Mouse (Mus musculus) heart, embryonic 13.5 days (tissue): ENCODE measurements around the gene Map4k4. TPM values are rescaled to one million over a fixed set of nuclear protein-coding genes. Genes with fewer than 3 reads are reported as not detected.

Experiments
- ATAC-seq: fragments of 200-750 bp; cut with Nextera tagmentation; 2 replicates; pipeline ENCODE4 v1.8.0; 2017; ENCODE audit warnings: moderate TSS enrichment; ENCODE audit not compliant: insufficient number of reproducible peaks, low FRiP score, low TSS enrichment; ENCODE audit errors: extremely low read depth
- H3K27ac ChIP-seq: fragments of 300-500 bp; sonication (generic); replicated peaks from 2 replicates; pipeline ENCODE4 v1.5.1; 2015; ENCODE audit warnings: moderate library complexity, mild to moderate bottlenecking, inconsistent platforms
- H3K27me3 ChIP-seq: fragments of 300-500 bp; sonication (generic); replicated peaks from 2 replicates; pipeline ENCODE4 v1.6.1; 2015; ENCODE audit warnings: mild to moderate bottlenecking, inconsistent platforms
- H3K36me3 ChIP-seq: fragments of 300-500 bp; sonication (generic); 2 replicates; pipeline ENCODE4 v1.6.1; 2015; ENCODE audit warnings: mild to moderate bottlenecking, inconsistent platforms
- H3K4me1 ChIP-seq: fragments of 300-500 bp; sonication (generic); 2 replicates; pipeline ENCODE4 v1.6.1; 2015; ENCODE audit warnings: inconsistent platforms
- H3K4me2 ChIP-seq: fragments of 300-500 bp; sonication (generic); 2 replicates; pipeline ENCODE4 v1.6.1; 2015; ENCODE audit warnings: inconsistent platforms, mild to moderate bottlenecking, moderate library complexity
- H3K4me3 ChIP-seq: fragments of 300-500 bp; sonication (generic); 2 replicates; pipeline ENCODE4 v1.5.1; 2015; ENCODE audit warnings: moderate library complexity, mild to moderate bottlenecking, inconsistent platforms
- H3K9ac ChIP-seq: fragments of 300-500 bp; sonication (generic); 2 replicates; pipeline ENCODE4 v1.6.1; 2015; ENCODE audit warnings: inconsistent platforms, mild to moderate bottlenecking, moderate library complexity
- H3K9me3 ChIP-seq: fragments of 300-500 bp; sonication (generic); 2 replicates; pipeline ENCODE4 v1.6.1; 2016; ENCODE audit warnings: inconsistent platforms
- WGBS: fragments of 180-500 bp; shearing (Covaris S2); methylation state at CpG from one replicate; pipeline ENCODE4 v1.1.7; 2015; ENCODE audit warnings: mixed read lengths; 5-methylcytosine and 5-hydroxymethylcytosine counted together
- polyA plus RNA-seq: library from polyadenylated mRNA; unstranded; fragments of >200 nt; fragmentation: Nextera tagmentation; extraction: Ambion mirVana; gene quantifications from 2 replicates; pipeline ENCODE4 v1.2.1, GENCODE M21; 2015

Gene Map4k4
- polyA plus RNA-seq, 1 experiment from 2014 or later = 17.5 TPM

GRCm38 (mm10) chr1:39949205-39949604, 48.5 kb downstream of the Map4k4 start:
- H3K4me1 ChIP-seq = peaks cover 99% of the 10 kb centered on the region
- H3K9ac ChIP-seq = 0 out of 2 replicates have a peak overlapping the region, but pooled peaks have one; percentile 24
- H3K9me3 ChIP-seq = no peaks in the 10 kb centered on the region
- H3K36me3 ChIP-seq = no peaks in the 10 kb centered on the region
- H3K27ac ChIP-seq = peak overlapping the region; percentile 85
- no peak overlapping the region for H3K4me3 ChIP-seq
- H3K27me3 ChIP-seq = no peaks in the 10 kb centered on the region
- no peak for ATAC-seq
- H3K4me2 ChIP-seq = peak overlapping the region; percentile 11; the same call in 1 of the 2 replicates
- WGBS = 31% methylated on average over 5 of the region's 5 CpGs

- Histone ChIP-seq H3K9ac (no peak overlapping the region), H3K27me3 (no peaks in the 10 kb centered on the region), H3K36me3 (no peaks in the 10 kb centered on the region), H3K4me2 (peak overlapping the region; percentile 35), H3K27ac (peak overlapping the region; percentile 85), H3K4me3 (no peak overlapping the region; the same call in 1 of the 2 replicates), H3K4me1 (peaks cover 98% of the 10 kb centered on the region), H3K9me3 (no peaks in the 10 kb centered on the region)
- peak; percentile 66; the same call in 1 of the 2 replicates for ATAC-seq
- WGBS = 22% methylated on average over 10 of the region's 10 CpGs
Measured at GRCm38 (mm10) chr1:39949790-39950462, 49.2 kb downstream of the Map4k4 start.

GRCm38 (mm10) chr1:39950590-39950989, 49.9 kb downstream of the Map4k4 start:
- H3K27me3 ChIP-seq = no peaks in the 10 kb centered on the region
- peak overlapping the region; percentile 35 for H3K4me2 ChIP-seq
- H3K36me3 ChIP-seq = no peaks in the 10 kb centered on the region
- H3K27ac ChIP-seq = peak overlapping the region; percentile 85
- H3K9me3 ChIP-seq = no peaks in the 10 kb centered on the region
- H3K4me3 ChIP-seq = no peak overlapping the region
- WGBS = 10% methylated on average over 3 of the region's 3 CpGs
- no peak overlapping the region for H3K9ac ChIP-seq
- no peak for ATAC-seq
- H3K4me1 ChIP-seq = peaks cover 99% of the 10 kb centered on the region

- 57% methylated on average over 3 of the region's 3 CpGs for WGBS
- H3K4me1 ChIP-seq = peaks cover 98% of the 10 kb centered on the region
- no peak for ATAC-seq
- H3K9ac ChIP-seq = no peak overlapping the region
- no peaks in the 10 kb centered on the region for H3K9me3 ChIP-seq
- H3K27ac ChIP-seq = no peak overlapping the region
- no peaks in the 10 kb centered on the region for H3K27me3 ChIP-seq
- no peaks in the 10 kb centered on the region for H3K36me3 ChIP-seq
- H3K4me3 ChIP-seq = no peak overlapping the region
- no peak overlapping the region for H3K4me2 ChIP-seq
Measured at GRCm38 (mm10) chr1:39954652-39955051, 53.9 kb downstream of the Map4k4 start.

GRCm38 (mm10) chr1:39956712-39957111, 56.0 kb downstream of the Map4k4 start:
- Histone ChIP-seq H3K36me3 (no peaks in the 10 kb centered on the region), H3K27ac (no peak overlapping the region), H3K4me3 (no peak overlapping the region), H3K27me3 (no peaks in the 10 kb centered on the region), H3K9ac (no peak overlapping the region), H3K4me1 (peaks cover 98% of the 10 kb centered on the region), H3K9me3 (no peaks in the 10 kb centered on the region), H3K4me2 (no peak overlapping the region)
- no peak for ATAC-seq
- WGBS = 80% methylated on average over 5 of the region's 5 CpGs

- no peaks in the 10 kb centered on the region for H3K9me3 ChIP-seq
- H3K36me3 ChIP-seq = peaks cover 11% of the 10 kb centered on the region
- H3K27ac ChIP-seq = no peak overlapping the region; the same call in 1 of the 2 replicates
- WGBS = 53% methylated on average over 7 of the region's 7 CpGs
- H3K4me1 ChIP-seq = peaks cover 97% of the 10 kb centered on the region
- H3K27me3 ChIP-seq = no peaks in the 10 kb centered on the region
- no peak overlapping the region for H3K4me3 ChIP-seq
- H3K4me2 ChIP-seq = no peak overlapping the region
- H3K9ac ChIP-seq = no peak overlapping the region
- ATAC-seq = no peak
Measured at GRCm38 (mm10) chr1:39957981-39958380, 57.3 kb downstream of the Map4k4 start.

- Histone ChIP-seq H3K4me3 (no peak overlapping the region), H3K9me3 (no peaks in the 10 kb centered on the region), H3K4me2 (no peak overlapping the region), H3K27ac (no peak overlapping the region), H3K27me3 (no peaks in the 10 kb centered on the region), H3K9ac (no peak overlapping the region), H3K36me3 (peaks cover 32% of the 10 kb centered on the region), H3K4me1 (peaks cover 95% of the 10 kb centered on the region)
- 85% methylated on average over 1 of the region's 1 CpGs for WGBS
- no peak for ATAC-seq
Measured at GRCm38 (mm10) chr1:39960623-39961022, 59.9 kb downstream of the Map4k4 start.

GRCm38 (mm10) chr1:39961113-39961512, 60.4 kb downstream of the Map4k4 start:
- no peak for ATAC-seq
- Histone ChIP-seq H3K9me3 (no peaks in the 10 kb centered on the region), H3K4me2 (no peak overlapping the region), H3K4me1 (peaks cover 90% of the 10 kb centered on the region), H3K27me3 (no peaks in the 10 kb centered on the region), H3K27ac (no peak overlapping the region), H3K36me3 (peaks cover 32% of the 10 kb centered on the region), H3K9ac (no peak overlapping the region), H3K4me3 (no peak overlapping the region)
- WGBS = 74% methylated on average over 6 of the region's 6 CpGs

- Histone ChIP-seq H3K9ac (no peak overlapping the region), H3K27me3 (no peaks in the 10 kb centered on the region), H3K4me3 (no peak overlapping the region), H3K9me3 (no peaks in the 10 kb centered on the region), H3K27ac (no peak overlapping the region; the same call in 1 of the 2 replicates), H3K4me1 (peaks cover 78% of the 10 kb centered on the region), H3K36me3 (peaks cover 35% of the 10 kb centered on the region), H3K4me2 (no peak overlapping the region)
- no peak for ATAC-seq
- 86% methylated on average over 4 of the region's 4 CpGs for WGBS
Measured at GRCm38 (mm10) chr1:39962321-39962720, 61.6 kb downstream of the Map4k4 start.

- 87% methylated on average over 8 of the region's 8 CpGs for WGBS
- Histone ChIP-seq H3K9ac (no peak overlapping the region), H3K27me3 (no peaks in the 10 kb centered on the region), H3K9me3 (no peaks in the 10 kb centered on the region), H3K36me3 (peaks cover 35% of the 10 kb centered on the region), H3K4me3 (no peak overlapping the region), H3K4me1 (peaks cover 73% of the 10 kb centered on the region), H3K27ac (peak overlapping the region; percentile 28; the same call in 1 of the 2 replicates), H3K4me2 (no peak overlapping the region)
- ATAC-seq = no peak
Measured at GRCm38 (mm10) chr1:39962840-39963239, 62.1 kb downstream of the Map4k4 start.

- H3K4me2 ChIP-seq = no peak overlapping the region
- H3K4me3 ChIP-seq = no peak overlapping the region
- H3K36me3 ChIP-seq = peaks cover 38% of the 10 kb centered on the region
- H3K4me1 ChIP-seq = peaks cover 75% of the 10 kb centered on the region
- no peak overlapping the region for H3K9ac ChIP-seq
- no peaks in the 10 kb centered on the region for H3K27me3 ChIP-seq
- no peaks in the 10 kb centered on the region for H3K9me3 ChIP-seq
- ATAC-seq = no peak
- 76% methylated on average over 3 of the region's 3 CpGs for WGBS
- H3K27ac ChIP-seq = no peak overlapping the region
Measured at GRCm38 (mm10) chr1:39963821-39964220, 63.1 kb downstream of the Map4k4 start.

GRCm38 (mm10) chr1:39964427-39964826, 63.7 kb downstream of the Map4k4 start:
- Histone ChIP-seq H3K4me1 (peaks cover 75% of the 10 kb centered on the region), H3K27ac (no peak overlapping the region), H3K9me3 (no peaks in the 10 kb centered on the region), H3K4me3 (no peak overlapping the region), H3K36me3 (peaks cover 38% of the 10 kb centered on the region), H3K27me3 (no peaks in the 10 kb centered on the region), H3K4me2 (no peak overlapping the region), H3K9ac (no peak overlapping the region)
- no peak for ATAC-seq
- WGBS = 82% methylated on average over 2 of the region's 2 CpGs
